In the genomic region with DNA sequence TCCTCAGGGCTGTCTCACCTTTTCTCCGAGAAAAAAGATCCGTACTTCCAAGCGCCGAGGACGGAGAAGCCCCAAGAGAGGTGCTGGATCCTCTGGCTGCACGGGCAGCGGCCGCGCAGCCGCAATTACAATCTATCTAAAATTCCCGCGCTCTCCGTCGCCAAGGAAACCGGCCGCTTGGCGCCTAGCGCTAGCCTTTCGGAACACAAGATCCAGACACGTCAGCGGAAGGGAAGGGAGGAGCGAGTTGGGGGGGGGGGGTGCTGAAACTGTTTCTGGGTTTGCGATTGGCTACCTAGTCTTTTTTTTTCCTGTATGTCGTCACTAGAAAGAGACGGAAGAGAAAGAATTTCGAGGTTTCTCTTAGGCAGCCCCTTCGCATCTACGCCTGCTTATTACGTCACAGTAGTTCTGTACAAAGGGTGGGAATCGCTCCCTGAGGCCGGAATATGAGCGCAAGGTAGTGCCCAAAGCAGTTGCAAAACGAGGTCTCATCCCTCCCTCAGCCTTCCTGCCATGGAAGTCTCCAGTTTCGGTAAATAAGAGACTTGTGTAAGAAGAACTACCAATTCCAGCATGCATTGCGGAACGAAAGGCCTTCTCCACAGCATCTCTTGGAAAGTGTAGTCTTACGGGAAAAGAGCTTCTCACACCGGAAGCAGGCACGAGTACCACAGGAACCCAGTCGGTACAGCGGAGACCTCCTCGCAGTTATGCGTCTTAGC, we compare ENCODE assay signal across 8 mouse cellular contexts. TPM values are rescaled to one million over a fixed set of nuclear protein-coding genes. Genes with fewer than 3 reads are reported as not detected.
DNase-seq lines count a peak whose midpoint lies in the region; ATAC-seq lines count a peak whose summit lies in the region.

A gene (minus strand): TSS at position 205 of the 725 bp plus-strand sequence.
A gene (plus strand): TSS at position 399 of the 725 bp plus-strand sequence.

- H3K36me3 ChIP-seq in heart, embryonic 10.5 days = peaks cover 38% of the 10 kb centered on the region
- H3K36me3 ChIP-seq in kidney, embryonic 15.5 days = peaks cover 33% of the 10 kb centered on the region

- ATAC-seq in erythroblast, adult 5-6 weeks (replicated peaks; ENCODE audit: low FRiP score, poor library complexity, severe bottlenecking) = peak; percentile 73
- peak; percentile 83 for ATAC-seq in kidney, embryonic 15.5 days (replicated peaks; ENCODE audit: low FRiP score)
- ATAC-seq in monocyte, adult 5-6 weeks (replicated peaks; ENCODE audit: insufficient number of reproducible peaks, low FRiP score, low TSS enrichment, poor library complexity, severe bottlenecking) = peak; percentile 64

- H3K4me3 ChIP-seq in heart, embryonic 10.5 days = peak within 1 kb of the TSS; percentile 78
- peak within 1 kb of the TSS; percentile 82 for H3K4me3 ChIP-seq in kidney, embryonic 15.5 days (replicated peaks)

- H3K4me1 ChIP-seq in heart, embryonic 10.5 days = peaks cover 16% of the 10 kb centered on the region
- peaks cover 31% of the 10 kb centered on the region for H3K4me1 ChIP-seq in kidney, embryonic 15.5 days

- H3K9me3 ChIP-seq in heart, embryonic 10.5 days = no peaks in the 10 kb centered on the region
- H3K9me3 ChIP-seq in kidney, embryonic 15.5 days (replicated peaks) = no peaks in the 10 kb centered on the region

- peak; percentile 90 to 91 for DNase-seq in B cell, adult 2 months
- DNase-seq in brain, adult 2 months (ENCODE audit: low read depth, low spot score) = peak; percentile 99
- DNase-seq in heart, embryonic 10.5 days (ENCODE audit: low spot score) = peak; percentile 99
- peak; percentile 96 for DNase-seq in liver
- peak; percentile 95 for DNase-seq in spleen, postnatal 4 days (ENCODE audit: low spot score in 2 of 2)

- H3K9ac ChIP-seq in kidney, embryonic 15.5 days = peak within 1 kb of the TSS; percentile 71

- under 1% methylated on average over 43 of the region's 43 CpGs for WGBS in heart, embryonic 10.5 days
- under 1% methylated on average over 43 of the region's 43 CpGs for WGBS in kidney, embryonic 15.5 days

- no peaks in the 10 kb centered on the region for H3K27me3 ChIP-seq in heart, embryonic 10.5 days (ENCODE audit: insufficient read depth, poor library complexity, severe bottlenecking)
- H3K27me3 ChIP-seq in kidney, embryonic 15.5 days = no peaks in the 10 kb centered on the region

- H3K27ac ChIP-seq in heart, embryonic 10.5 days = peak within 1 kb of the TSS; percentile 96
- peak within 1 kb of the TSS; percentile 96 for H3K27ac ChIP-seq in kidney, embryonic 15.5 days

- H3K4me2 ChIP-seq in kidney, embryonic 15.5 days = peak within 1 kb of the TSS; percentile 80

RNA-seq across cellular contexts. Expression of the first gene that starts in this region (rescaled TPM):
- total RNA-seq in erythroblast, adult 5-6 weeks (2015; ENCODE audit: low replicate concordance) = 20.7 and 26.3 TPM in 2 replicates
- 48.9 and 52.9 TPM in 2 replicates for total RNA-seq in erythroblast, adult 5-6 weeks (2017; ENCODE audit: low replicate concordance)
- 13.4 and 14.9 TPM in 2 replicates for polyA plus RNA-seq in heart, embryonic 10.5 days (2016; fragmentation: Nextera tagmentation; extraction: Ambion mirVana)
- 12.9 and 14.4 TPM in 2 replicates for polyA plus RNA-seq in kidney, embryonic 15.5 days (2015; fragmentation: Nextera tagmentation; extraction: Ambion mirVana)
- total RNA-seq in monocyte, adult 5-6 weeks (2017) = 2.9 to 8.0 TPM (median 5.2 TPM) in 3 replicates

RNA-seq across cellular contexts. Expression of the second gene that starts in this region (rescaled TPM):
- total RNA-seq in erythroblast, adult 5-6 weeks (2015; ENCODE audit: low replicate concordance) = 128 and 158 TPM in 2 replicates
- total RNA-seq in erythroblast, adult 5-6 weeks (2017; ENCODE audit: low replicate concordance) = 218 and 300 TPM in 2 replicates
- 54.1 and 64.6 TPM in 2 replicates for polyA plus RNA-seq in heart, embryonic 10.5 days (2016; fragmentation: Nextera tagmentation; extraction: Ambion mirVana)
- polyA plus RNA-seq in kidney, embryonic 15.5 days (2015; fragmentation: Nextera tagmentation; extraction: Ambion mirVana) = 74.8 and 76.4 TPM in 2 replicates
- 67.9 to 104 TPM (median 83.1 TPM) in 3 replicates for total RNA-seq in monocyte, adult 5-6 weeks (2017)

Comparison
In these comparisons a context has a peak if more than half of its experiments do, and no peak if none do; other contexts are left out.
1. Peak in every context shown above with its lines: DNase-seq, ATAC-seq, H3K4me3 ChIP-seq and H3K27ac ChIP-seq.